Mouse (Mus musculus) adrenal gland, postnatal 0 days (tissue): Measurements from ENCODE around the gene Dennd4b. TPM values are rescaled to one million over a fixed set of nuclear protein-coding genes. Genes with fewer than 3 reads are reported as not detected.

Source experiments
- microRNA-seq: library from miRNA; unstranded; fragments of <30 nt; microRNA quantifications from one replicate; pipeline ENCODE4, GENCODE M21; 2016; ENCODE audit warnings: borderline replicate concordance; ENCODE audit not compliant: insufficient number of aligned reads
- polyA plus RNA-seq: library from polyadenylated mRNA; unstranded; fragments of >200 nt; fragmentation: Nextera tagmentation; extraction: Ambion mirVana; gene quantifications from 2 replicates; pipeline ENCODE4 v1.2.1, GENCODE M21; 2015

Gene Dennd4b
- polyA plus RNA-seq = 2.0 and 2.4 TPM in 2 replicates

DNA sequence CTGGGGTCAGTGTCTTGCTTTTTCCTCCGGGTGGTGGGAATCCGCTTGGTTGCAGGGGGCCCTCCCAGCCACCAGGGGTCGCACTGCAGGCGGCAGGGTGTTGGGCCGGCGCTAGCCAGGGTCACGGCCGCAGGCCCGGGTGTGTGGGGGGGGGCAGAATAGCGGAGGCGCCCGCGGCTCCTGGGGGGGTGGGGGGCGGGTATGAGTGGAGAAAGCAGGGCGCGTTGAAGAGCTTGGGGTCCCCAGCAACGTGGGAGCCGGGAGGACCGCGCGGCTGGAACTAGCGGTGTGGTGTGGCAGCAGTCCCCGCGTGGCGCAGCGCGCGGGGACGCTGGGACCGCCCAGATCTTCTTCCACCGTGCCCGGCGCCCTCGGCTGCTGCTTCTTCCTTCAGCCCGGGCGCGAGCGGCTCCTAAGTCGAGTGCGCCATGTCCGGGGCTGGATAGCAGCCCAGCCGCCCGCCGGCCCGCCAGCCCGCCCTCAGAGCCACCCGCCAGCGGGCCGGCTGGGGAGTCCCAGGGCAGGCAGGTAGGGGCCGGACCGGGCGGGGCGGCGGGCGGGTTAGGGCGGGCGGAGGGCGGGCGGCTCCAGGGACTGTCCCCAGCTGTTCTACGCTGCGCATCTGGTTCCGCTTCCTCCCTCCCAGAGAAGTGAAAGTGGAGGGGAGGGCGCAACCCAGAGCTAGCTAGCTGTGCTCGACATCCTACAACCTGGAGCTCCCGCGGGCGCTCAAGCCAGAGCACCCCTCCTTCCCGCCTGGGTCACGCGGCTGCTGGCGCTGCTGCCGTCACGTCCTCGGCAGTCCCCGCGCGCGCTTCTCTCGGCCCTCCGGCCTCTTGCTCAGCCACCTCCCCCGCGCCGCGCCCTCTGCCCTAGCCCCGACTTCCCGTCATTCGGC lies at the start of gene Dennd4b:
TSS of gene Dennd4b (plus strand) at position 152 of the 898 bp plus-strand sequence.

DNA sequence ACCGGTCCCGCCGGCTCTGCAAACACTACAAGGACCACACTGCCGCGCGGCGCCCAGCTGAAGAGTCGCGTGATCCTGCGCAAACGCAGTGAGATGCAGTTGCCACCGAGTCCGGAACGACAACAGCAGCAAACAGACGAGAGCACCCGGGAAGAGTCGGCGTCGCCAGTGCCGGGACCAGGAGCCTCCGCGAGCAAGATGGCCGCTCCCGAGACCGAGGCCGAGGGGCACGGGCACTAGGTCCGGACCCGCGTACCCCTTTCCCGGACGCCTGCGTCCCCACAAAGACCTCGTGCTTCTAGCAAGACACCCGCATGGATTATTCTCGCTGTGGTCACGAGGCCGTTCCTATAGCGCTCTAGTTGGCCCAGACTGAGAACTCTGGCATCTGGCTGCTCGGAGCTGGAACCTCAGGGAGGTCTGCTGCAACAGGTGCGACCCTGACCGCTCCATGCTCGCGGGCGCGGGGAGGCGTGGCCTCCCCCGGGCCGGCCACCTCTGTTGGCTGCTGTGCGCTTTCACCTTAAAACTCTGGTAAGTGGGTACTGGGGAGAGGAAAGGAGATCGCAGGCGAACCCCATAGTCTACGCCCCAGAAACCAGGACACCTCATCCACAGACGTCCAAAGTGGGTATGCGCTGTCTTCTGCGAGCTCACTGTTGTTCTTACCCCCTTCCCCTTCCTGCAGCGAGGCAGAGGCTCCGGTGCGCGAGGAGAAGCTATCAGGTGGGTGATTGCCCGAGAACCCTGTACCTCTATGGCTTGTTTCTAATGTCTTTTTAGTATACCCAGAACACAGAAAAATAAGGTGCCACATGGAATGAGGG lies 33.3 kb upstream of the Dennd4b start, which contains the start of gene Jtb:
TSS of gene Jtb (plus strand) at position 91 of the 827 bp plus-strand sequence.

DNA sequence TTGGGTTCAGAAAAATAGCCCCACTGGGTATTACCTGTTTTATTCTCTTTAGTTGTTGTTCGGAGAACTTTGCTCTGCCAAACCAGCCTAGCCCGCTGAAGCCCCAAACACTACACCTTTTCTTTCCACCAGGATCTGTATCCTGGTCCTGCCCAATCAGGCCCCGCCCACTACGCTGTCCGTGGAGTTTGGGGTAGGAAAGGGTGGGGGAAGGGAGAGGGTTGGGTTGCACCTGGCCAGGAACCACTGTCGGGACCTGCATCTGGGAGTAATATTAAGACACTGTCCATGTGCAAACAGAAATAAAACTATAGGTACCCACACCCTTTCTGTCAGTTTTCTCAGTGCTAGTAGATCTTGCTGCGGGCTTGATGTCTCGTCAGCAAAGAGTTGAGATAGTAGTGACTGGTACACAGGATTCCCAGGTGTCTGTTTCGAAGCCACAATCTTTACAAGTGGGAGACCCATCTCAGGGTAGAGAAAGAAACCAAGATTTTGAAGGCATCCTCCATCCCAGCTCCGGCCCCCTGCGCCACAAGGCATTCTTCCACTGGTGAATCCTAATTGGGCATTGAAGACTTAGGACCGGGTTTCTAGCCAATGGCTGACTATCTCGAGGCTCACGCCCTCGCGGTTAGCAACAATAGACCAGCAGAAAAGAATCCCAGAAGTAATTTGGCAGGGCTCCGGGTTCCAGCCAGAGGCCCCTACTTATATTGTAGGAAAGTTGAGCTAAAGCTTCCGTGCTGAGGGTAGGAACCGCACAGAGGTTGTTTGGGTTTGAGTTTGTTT lies 21.8 kb upstream of the Dennd4b start, which contains the start of gene Creb3l4:
TSS of gene Creb3l4 (minus strand) at position 529 of the 792 bp plus-strand sequence.

DNA sequence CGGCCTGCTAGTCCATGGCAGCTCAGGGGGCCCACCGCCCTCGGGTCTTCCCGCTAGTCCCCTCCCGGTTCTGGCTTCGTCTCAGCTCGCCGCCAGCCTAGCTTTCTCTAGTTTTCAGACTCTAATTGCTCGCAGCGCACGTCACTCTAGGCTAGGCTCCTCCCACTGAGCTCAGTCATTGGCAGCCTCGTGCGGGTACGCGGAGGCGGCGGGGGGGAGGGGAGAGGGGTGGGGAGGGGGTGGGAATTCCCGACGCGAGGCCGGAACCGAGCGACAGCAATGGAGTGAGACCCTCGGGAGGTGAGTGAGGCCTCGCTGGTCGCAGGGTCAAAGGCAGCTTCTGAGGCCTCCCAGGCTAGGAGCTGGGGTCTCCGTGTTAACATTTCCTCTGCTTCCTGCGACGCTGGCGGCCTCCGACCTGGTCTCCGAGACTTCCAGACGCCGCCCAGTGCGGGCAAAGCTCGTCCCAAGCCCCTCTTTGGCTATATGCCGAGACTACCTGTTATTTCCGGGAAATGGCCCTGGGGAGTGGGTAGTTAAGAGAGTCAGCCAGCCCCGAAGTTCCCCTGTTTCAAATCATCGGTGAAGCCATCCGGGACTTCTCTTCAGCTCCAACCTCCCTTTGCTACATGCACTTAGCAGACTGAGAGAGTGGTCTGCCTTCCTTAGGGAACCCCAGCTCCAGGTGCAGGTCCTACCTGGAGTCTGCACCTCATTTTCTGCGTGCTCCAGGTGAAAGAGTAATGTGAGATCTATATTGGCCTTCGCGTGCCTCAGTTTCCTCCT lies 16.8 kb upstream of the Dennd4b start, which contains the start of gene Slc39a1:
TSS of gene Slc39a1 (plus strand) at position 213 of the 786 bp plus-strand sequence.

DNA sequence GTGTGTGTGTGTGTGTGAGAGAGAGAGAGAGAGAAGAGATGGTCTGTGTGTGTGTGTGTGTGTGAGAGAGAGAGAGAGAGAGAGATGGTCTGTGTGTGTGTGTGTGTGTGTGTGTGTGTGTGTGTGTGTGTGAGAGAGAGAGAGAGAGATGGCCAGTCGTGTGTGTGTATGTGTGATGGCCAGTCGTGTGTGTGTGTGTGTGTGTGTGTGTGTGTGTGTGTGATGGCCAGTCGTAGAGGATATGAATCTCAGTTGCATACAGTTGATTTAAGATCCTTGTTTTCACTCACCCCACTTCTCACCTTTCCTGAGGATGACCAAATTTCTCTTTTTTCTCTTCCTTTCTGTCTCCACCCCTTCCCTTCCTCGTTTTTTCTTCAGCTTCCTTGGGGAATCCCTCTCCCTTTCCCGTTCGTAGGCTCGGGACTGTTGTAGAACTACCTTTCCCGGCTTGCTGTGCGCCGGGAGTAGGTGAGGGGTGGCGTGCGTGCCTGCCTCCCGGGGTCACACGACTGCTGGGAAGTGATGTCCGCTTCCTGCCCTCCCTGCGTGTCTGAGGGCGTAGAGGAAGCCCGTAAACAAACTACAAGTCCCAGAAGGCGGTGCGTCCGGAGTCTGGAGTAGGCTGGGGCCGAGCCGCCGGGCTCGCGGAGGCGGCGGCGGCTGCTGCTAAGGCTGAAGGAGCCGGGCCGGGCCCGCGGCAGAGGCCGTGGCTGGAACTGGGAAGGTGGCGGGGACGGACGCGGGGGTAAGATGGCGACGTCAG lies 11.1 kb upstream of the Dennd4b start, which contains the start of gene Crtc2:
TSS of gene Crtc2 (plus strand) at position 511 of the 766 bp plus-strand sequence.

DNA sequence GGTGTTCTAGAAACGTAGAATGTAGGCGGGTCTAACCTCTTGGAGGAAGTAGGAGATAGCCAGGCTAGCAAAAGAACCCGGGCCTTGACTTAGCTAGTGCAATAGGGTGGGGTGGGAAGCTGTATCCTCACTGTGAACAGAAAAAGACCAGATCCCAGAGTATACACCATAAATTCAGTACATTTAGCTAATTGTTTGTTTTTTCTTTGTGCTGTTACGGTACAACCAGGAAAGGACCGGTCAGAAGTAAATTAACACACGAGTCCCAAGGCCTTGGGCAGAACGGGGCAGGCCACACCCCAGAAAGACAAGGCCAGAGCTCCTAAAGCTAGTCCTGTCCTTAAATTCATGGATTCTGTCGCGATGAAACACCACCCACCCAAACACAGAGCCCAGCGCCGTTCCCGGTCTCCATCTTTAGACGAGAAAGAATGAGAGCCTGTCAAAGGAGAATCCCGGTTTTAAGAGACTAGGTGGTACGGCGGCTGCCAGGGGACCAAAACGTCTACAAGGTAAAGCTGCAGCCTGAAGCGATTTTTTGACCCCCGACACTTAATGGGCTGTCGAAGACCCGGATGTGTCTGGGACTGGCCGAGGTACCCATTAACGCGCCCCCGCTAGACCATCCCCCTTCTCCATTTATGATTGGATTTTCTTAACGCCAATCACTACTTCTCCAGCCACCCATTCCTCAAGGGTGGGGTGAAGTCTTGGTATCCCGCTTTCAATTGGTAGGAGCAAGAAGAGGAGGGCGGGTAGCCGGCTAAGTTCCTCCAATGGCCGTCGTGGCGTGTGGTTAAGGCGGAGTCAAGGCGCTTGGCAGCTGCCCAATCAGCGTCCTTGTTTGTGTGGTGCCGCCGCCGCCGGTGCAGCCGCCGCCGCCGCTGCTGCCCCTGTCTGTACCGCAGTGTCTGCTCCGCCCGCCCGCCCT lies 27.6 kb downstream of the Dennd4b start, which contains the start of gene Gatad2b:
TSS of gene Gatad2b (plus strand) at position 834 of the 931 bp plus-strand sequence.

Small RNA genes lying within 50 kb of the gene (microRNA-seq; reads per million reads assigned to microRNA genes)
- not detected for gene Mir7012

Other genes with a start within 250 kb of the Dennd4b start
- gene 4933434E20Rik, start 213.5 kb upstream of the Dennd4b start, polyA plus RNA-seq = 208 and 215 TPM in 2 replicates
- gene Ubap2l, start 212.6 kb upstream of the Dennd4b start, polyA plus RNA-seq = 96.5 and 132 TPM in 2 replicates
- 203 and 310 TPM in 2 replicates for gene Tpm3, start 192.5 kb upstream of the Dennd4b start, polyA plus RNA-seq
- gene Nup210l, start 161.1 kb upstream of the Dennd4b start, polyA plus RNA-seq = 0.08 TPM in 2 replicates
- gene Rps27, start 51.5 kb upstream of the Dennd4b start, polyA plus RNA-seq = 2,050 and 4,492 TPM in 2 replicates
- 38.9 and 63.6 TPM in 2 replicates for gene Rab13, start 51.5 kb upstream of the Dennd4b start, polyA plus RNA-seq
- 178 and 208 TPM in 2 replicates for gene Jtb, start 33.6 kb upstream of the Dennd4b start, polyA plus RNA-seq
- 2.3 and 2.5 TPM in 2 replicates for gene Creb3l4, start 21.7 kb upstream of the Dennd4b start, polyA plus RNA-seq
- gene Slc39a1, start 17.0 kb upstream of the Dennd4b start, polyA plus RNA-seq = 107 and 126 TPM in 2 replicates
- 16.6 and 20.6 TPM in 2 replicates for gene Crtc2, start 11.0 kb upstream of the Dennd4b start, polyA plus RNA-seq
- 6.1 and 9.7 TPM in 2 replicates for gene Gatad2b, start 28.0 kb downstream of the Dennd4b start, polyA plus RNA-seq
- gene Slc27a3, start 124.8 kb downstream of the Dennd4b start, polyA plus RNA-seq = 43.2 and 97.6 TPM in 2 replicates
- gene Ints3, start 168.4 kb downstream of the Dennd4b start, polyA plus RNA-seq = 15.3 and 25.4 TPM in 2 replicates
- 20.6 and 53.8 TPM in 2 replicates for gene Npr1, start 200.7 kb downstream of the Dennd4b start, polyA plus RNA-seq
- gene Ilf2, start 210.9 kb downstream of the Dennd4b start, polyA plus RNA-seq = 77.1 and 81.3 TPM in 2 replicates
- gene Snapin, start 225.8 kb downstream of the Dennd4b start, polyA plus RNA-seq = 90.4 and 135 TPM in 2 replicates
- 74.9 and 87.8 TPM in 2 replicates for gene Chtop, start 244.3 kb downstream of the Dennd4b start, polyA plus RNA-seq
- 127 and 178 TPM in 2 replicates for gene S100a1, start 249.2 kb downstream of the Dennd4b start, polyA plus RNA-seq
- 73.1 and 107 TPM in 2 replicates for gene S100a13, start 249.2 kb downstream of the Dennd4b start, polyA plus RNA-seq